Mouse (Mus musculus) intestine, embryonic 16.5 days (tissue): ENCODE results near the gene Lrguk. TPM values are rescaled to one million over a fixed set of nuclear protein-coding genes. Genes with fewer than 3 reads are reported as not detected.
A peak's percentile ranks its signal among the peaks of the same experiment; 100 is the strongest.

Experiments used
- ATAC-seq: fragments of 200-750 bp; cut with Nextera tagmentation; 2 replicates; pipeline ENCODE4 v1.8.0; 2017; ENCODE audit warnings: moderate TSS enrichment, moderate library complexity
- H3K27ac ChIP-seq: fragments of 300-500 bp; sonication (generic); 2 replicates; pipeline ENCODE4 v1.5.1; 2014; ENCODE audit warnings: mild to moderate bottlenecking, low read length
- H3K27me3 ChIP-seq: fragments of 300-500 bp; sonication (generic); replicated peaks from 2 replicates; pipeline ENCODE4 v1.6.1; 2014; ENCODE audit warnings: low read length, control low read depth, mixed read lengths; ENCODE audit not compliant: control insufficient read depth, insufficient read depth
- H3K36me3 ChIP-seq: fragments of 300-500 bp; sonication (generic); 2 replicates; pipeline ENCODE4 v1.6.1; 2014; ENCODE audit warnings: low read length, control low read depth; ENCODE audit not compliant: control insufficient read depth, insufficient read depth
- H3K4me1 ChIP-seq: fragments of 300-500 bp; sonication (generic); 2 replicates; pipeline ENCODE4 v1.6.1; 2014; ENCODE audit warnings: low read length, control low read depth, mixed read lengths; ENCODE audit not compliant: control insufficient read depth, insufficient read depth
- H3K4me2 ChIP-seq: fragments of 300-500 bp; sonication (generic); 2 replicates; pipeline ENCODE4 v1.6.1; 2014; ENCODE audit warnings: low read depth, low read length, control low read depth
- H3K4me3 ChIP-seq: fragments of 300-500 bp; sonication (generic); 2 replicates; pipeline ENCODE4 v1.5.1; 2014; ENCODE audit warnings: mild to moderate bottlenecking, low read length
- H3K9ac ChIP-seq: fragments of 300-500 bp; sonication (generic); 2 replicates; pipeline ENCODE4 v1.6.1; 2014; ENCODE audit warnings: low read depth, low read length
- H3K9me3 ChIP-seq: fragments of 300-500 bp; sonication (generic); 2 replicates; pipeline ENCODE4 v1.6.1; 2016; ENCODE audit warnings: low read length, control low read depth; ENCODE audit not compliant: control insufficient read depth
- WGBS: fragments of 180-500 bp; shearing (Covaris S2); extraction: QIAGEN DNeasy Blood & Tissue Kit; methylation state at CpG from one replicate; pipeline ENCODE4 v1.1.7; 2014; 5-methylcytosine and 5-hydroxymethylcytosine counted together
- polyA plus RNA-seq: library from polyadenylated mRNA; unstranded; fragments of >200 nt; fragmentation: Nextera tagmentation; extraction: Ambion mirVana; gene quantifications from 2 replicates; pipeline ENCODE4 v1.2.1, GENCODE M21; 2015

Gene Lrguk
- polyA plus RNA-seq, 1 experiment from 2014 or later = 0.45 TPM

DNA sequence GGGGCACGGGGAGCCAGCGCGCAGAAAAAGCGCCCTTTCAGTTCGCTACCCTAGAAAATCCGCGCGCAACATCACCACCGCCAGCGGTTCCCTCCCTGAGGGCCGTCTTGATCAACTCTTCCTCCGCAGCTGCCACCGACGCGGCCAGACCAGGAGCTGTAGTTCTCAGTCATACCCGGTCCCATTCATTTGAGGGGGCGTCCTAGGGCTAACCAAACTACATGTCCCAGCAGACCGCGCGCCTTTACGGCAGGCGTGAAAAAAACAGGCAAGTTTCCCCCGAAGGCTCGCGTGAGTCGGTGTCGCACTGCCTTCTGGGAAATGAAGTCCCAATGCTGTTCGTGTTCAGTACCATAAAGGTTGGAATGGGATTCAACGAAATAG lies 147.6 kb downstream of the Lrguk start, which contains the start of gene Slc35b4:
Gene Slc35b4, minus strand, starts transcription at position 248 of the 384 bp plus-strand sequence.
- WGBS = under 1% methylated on average over 29 of the region's 29 CpGs
- H3K9ac ChIP-seq = peak within 1 kb of the TSS; percentile 88

DNA sequence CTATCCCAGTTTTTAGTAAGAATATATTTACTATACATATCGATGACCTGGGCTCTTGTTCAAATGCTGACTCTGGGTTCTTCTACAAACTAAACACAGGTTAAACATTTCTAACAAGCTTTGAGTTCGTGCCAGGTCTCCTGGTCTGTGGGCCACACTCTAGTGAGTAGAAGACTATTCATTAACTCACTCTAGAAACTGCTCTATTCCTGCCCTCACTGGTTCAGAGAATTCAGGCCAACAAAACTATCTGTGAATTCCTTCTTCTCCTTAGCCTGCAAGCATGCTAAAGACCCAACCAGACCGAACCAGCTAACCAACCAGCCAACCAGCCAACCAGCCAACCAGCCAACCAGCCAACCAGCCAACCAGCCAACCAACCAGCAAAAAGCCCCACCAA lies 149.8 kb downstream of the Lrguk start:
- no peaks in the 10 kb centered on the region for H3K27me3 ChIP-seq
- ATAC-seq = no peak
- H3K4me1 ChIP-seq = peaks cover 9% of the 10 kb centered on the region
- no peak overlapping the region for H3K27ac ChIP-seq
- H3K36me3 ChIP-seq = no peaks in the 10 kb centered on the region
- 78% methylated on average over 3 of the region's 3 CpGs for WGBS
- H3K4me3 ChIP-seq = no peak overlapping the region
- no peak overlapping the region for H3K4me2 ChIP-seq
- no peak overlapping the region for H3K9ac ChIP-seq
- 0 out of 2 replicates have a peak, but pooled peaks cover 3% of the 10 kb centered on the region for H3K9me3 ChIP-seq

More for the DNA sequence above, 147.6 kb downstream of the Lrguk start, which contains the start of gene Slc35b4:
- peaks cover 9% of the 10 kb centered on the region for H3K4me1 ChIP-seq
- H3K9me3 ChIP-seq = 0 out of 2 replicates have a peak, but pooled peaks cover 3% of the 10 kb centered on the region
- peak within 1 kb of the TSS; percentile 68 for H3K4me2 ChIP-seq
- no peaks in the 10 kb centered on the region for H3K36me3 ChIP-seq
- H3K27me3 ChIP-seq = no peaks in the 10 kb centered on the region
- peak within 1 kb of the TSS; percentile 94 for H3K4me3 ChIP-seq
- H3K27ac ChIP-seq = peak within 1 kb of the TSS; percentile 82
- peak; percentile 100 for ATAC-seq

DNA sequence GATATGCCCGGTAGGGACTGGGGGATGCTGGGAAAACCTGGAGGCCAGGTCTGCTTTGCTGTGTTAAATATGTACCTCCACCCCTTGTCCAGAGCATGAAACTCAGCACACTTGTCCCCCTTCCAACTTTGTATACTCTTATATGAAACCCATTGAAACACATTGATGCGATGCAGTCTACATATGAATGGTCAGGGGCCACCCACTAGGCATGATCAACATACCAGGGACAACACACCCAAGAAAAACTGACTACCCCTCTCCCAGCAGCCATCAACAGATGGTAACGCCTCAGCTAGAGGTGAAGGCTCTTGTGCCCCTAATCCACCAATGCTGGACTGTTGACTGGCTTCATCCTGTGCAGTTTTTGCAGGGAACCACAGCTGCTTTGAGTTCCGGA lies 150.7 kb downstream of the Lrguk start:
- Histone ChIP-seq H3K4me1 (peaks cover 5% of the 10 kb centered on the region), H3K4me2 (no peak overlapping the region), H3K9me3 (0 out of 2 replicates have a peak, but pooled peaks cover 3% of the 10 kb centered on the region), H3K36me3 (no peaks in the 10 kb centered on the region), H3K4me3 (no peak overlapping the region), H3K27me3 (no peaks in the 10 kb centered on the region), H3K9ac (no peak overlapping the region), H3K27ac (no peak overlapping the region)
- no peak for ATAC-seq
- WGBS = 83% methylated on average over 4 of the region's 4 CpGs

GRCm38 (mm10) chr6:34181961-34182360 lies 152.7 kb downstream of the Lrguk start:
- no peak overlapping the region for H3K9ac ChIP-seq
- WGBS = 55% methylated on average over 3 of the region's 3 CpGs
- 0 out of 2 replicates have a peak, but pooled peaks cover 3% of the 10 kb centered on the region for H3K9me3 ChIP-seq
- H3K27ac ChIP-seq = no peak overlapping the region
- no peak overlapping the region for H3K4me2 ChIP-seq
- H3K27me3 ChIP-seq = no peaks in the 10 kb centered on the region
- ATAC-seq = no peak
- no peak overlapping the region for H3K4me3 ChIP-seq
- no peaks in the 10 kb centered on the region for H3K4me1 ChIP-seq
- no peaks in the 10 kb centered on the region for H3K36me3 ChIP-seq

- 83% methylated on average over 3 of the region's 3 CpGs for WGBS
- no peak overlapping the region for H3K4me3 ChIP-seq
- no peak overlapping the region for H3K27ac ChIP-seq
- no peak overlapping the region for H3K9ac ChIP-seq
- H3K4me2 ChIP-seq = no peak overlapping the region
- ATAC-seq = no peak
- H3K36me3 ChIP-seq = no peaks in the 10 kb centered on the region
- no peaks in the 10 kb centered on the region for H3K27me3 ChIP-seq
- 0 out of 2 replicates have a peak, but pooled peaks cover 3% of the 10 kb centered on the region for H3K9me3 ChIP-seq
- H3K4me1 ChIP-seq = no peaks in the 10 kb centered on the region
Measured at GRCm38 (mm10) chr6:34183326-34183725, 154.1 kb downstream of the Lrguk start.

Other genes starting within 250 kb of the Lrguk start
- 34.4 and 38.6 TPM in 2 replicates for gene Slc35b4, start 147.7 kb downstream of the Lrguk start, polyA plus RNA-seq